Mouse (Mus musculus) brown adipose tissue, adult 24 weeks (tissue): ENCODE data around the gene Olfr382. TPM values are rescaled to one million over a fixed set of nuclear protein-coding genes. Genes with fewer than 3 reads are reported as not detected.
"Not testable (repeated sequence)": the region's sequence is repeated elsewhere in the genome, so short reads cannot be mapped to it uniquely, and the experiment has no call there.

ENCODE experiments used
- H3K27ac ChIP-seq: fragments of 200-500 bp; replicated peaks from 2 replicates; pipeline ENCODE4 v1.5.1; 2012; ENCODE audit warnings: low read depth, mild to moderate bottlenecking, low read length
- H3K4me1 ChIP-seq: fragments of 200-500 bp; 2 replicates; pipeline ENCODE4 v1.6.1; 2012; ENCODE audit warnings: low read length, mixed read lengths; ENCODE audit not compliant: control insufficient read depth, insufficient read depth, insufficient read length
- H3K4me3 ChIP-seq: fragments of 200-500 bp; 2 replicates; pipeline ENCODE4 v1.5.1; 2012; ENCODE audit warnings: low read depth, mild to moderate bottlenecking, low read length, moderate library complexity; ENCODE audit not compliant: insufficient read depth
- polyA plus RNA-seq: library from polyadenylated mRNA; stranded (reverse); fragments of >200 nt; gene quantifications from 2 replicates; pipeline ENCODE4 v1.2.4, GENCODE M21; 2012; ENCODE audit not compliant: missing spikeins, insufficient read depth, insufficient read length

Gene Olfr382
- not detected in 2 replicates for polyA plus RNA-seq

DNA sequence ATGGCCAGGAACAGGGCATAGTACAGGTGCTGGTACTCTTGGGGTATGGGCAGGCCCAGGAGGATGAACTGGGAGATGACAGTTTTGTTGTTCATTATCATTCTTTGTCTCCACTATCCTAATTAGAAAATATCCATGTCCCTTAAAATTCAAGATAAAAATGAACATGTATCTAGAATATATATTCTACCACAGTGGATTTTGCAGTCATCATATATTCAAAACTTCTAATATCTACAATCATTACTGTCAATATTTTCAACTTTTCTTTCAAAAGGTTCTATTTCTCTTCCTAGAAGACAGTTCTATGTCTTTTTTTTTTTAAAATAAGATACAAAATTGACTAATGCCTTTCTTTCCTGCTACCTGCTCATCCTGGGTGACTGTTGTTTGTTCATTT lies at the start of gene Olfr382:
Gene Olfr382 (minus strand): TSS at position 101 of the 400 bp plus-strand sequence.
- H3K4me3 ChIP-seq = no peak within 1 kb of the TSS
- no peak within 1 kb of the TSS for H3K27ac ChIP-seq
- H3K4me1 ChIP-seq = no peaks in the 10 kb centered on the region

DNA sequence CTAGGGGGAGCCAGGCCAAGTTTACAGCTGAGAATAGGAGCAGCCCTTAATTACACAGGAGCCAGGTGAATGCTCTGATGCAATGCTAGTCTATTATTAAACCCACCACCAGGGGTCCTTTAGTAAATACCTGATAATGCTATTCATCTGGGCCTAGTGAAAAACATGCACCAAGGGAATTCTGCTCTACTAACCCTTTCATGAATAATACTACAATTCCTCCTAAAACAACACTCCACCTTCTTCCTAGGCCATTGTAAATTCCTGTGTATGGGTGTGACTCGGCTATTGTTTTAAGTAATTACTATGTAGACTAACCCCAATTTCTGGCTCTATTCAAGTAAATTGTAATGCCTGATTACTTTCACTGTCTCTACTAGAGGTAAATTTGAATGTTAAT lies 12.0 kb upstream of the Olfr382 start:
- H3K4me1 ChIP-seq, H3K4me3 ChIP-seq, H3K27ac ChIP-seq: not testable (repeated sequence)

DNA sequence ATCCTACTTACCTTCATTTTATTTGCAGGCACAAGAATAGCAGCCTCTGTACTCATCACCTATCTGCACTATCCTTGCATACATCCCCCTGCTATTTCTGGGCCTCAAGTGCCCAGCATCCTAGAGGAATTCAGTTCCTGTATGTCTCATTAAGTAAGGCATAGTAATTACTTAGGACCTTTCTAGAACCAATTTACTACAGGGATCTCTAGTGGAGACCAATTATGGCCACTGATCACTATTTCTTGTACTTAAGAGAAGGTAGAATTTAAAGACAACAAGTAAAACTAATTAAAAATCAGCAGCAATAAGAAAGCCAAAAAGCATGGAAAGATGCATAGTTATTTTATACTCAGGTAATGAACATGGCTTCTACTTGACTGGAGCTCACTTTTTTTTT lies 25.5 kb downstream of the Olfr382 start, which contains the start of gene Olfr381:
Gene Olfr381 (minus strand): TSS at position 101 of the 400 bp plus-strand sequence.
- Histone ChIP-seq H3K27ac (no peak within 1 kb of the TSS), H3K4me1 (no peaks in the 10 kb centered on the region), H3K4me3 (no peak within 1 kb of the TSS)

Other genes starting within 250 kb of the Olfr382 start
- not detected in 2 replicates for gene Trpv3, start 249.8 kb downstream of the Olfr382 start, polyA plus RNA-seq
- gene Aspa, start 187.6 kb downstream of the Olfr382 start, polyA plus RNA-seq = 163 and 192 TPM in 2 replicates
- gene Gm49340, start 187.5 kb downstream of the Olfr382 start, polyA plus RNA-seq = 0.48 TPM in 1 of 2 replicates, not detected in the other
- 8.6 and 10.5 TPM in 2 replicates for gene Spata22, start 187.5 kb downstream of the Olfr382 start, polyA plus RNA-seq
- gene Olfr20, start 166.4 kb downstream of the Olfr382 start, polyA plus RNA-seq = not detected in 2 replicates
- not detected in 2 replicates for gene Olfr376, start 146.0 kb downstream of the Olfr382 start, polyA plus RNA-seq
- gene Olfr1, start 117.6 kb downstream of the Olfr382 start, polyA plus RNA-seq = not detected in 2 replicates
- not detected in 2 replicates for gene Olfr378, start 88.7 kb downstream of the Olfr382 start, polyA plus RNA-seq
- not detected in 2 replicates for gene Olfr380, start 59.7 kb downstream of the Olfr382 start, polyA plus RNA-seq
- gene Olfr381, start 25.6 kb downstream of the Olfr382 start, polyA plus RNA-seq = not detected in 2 replicates
- gene Olfr385, start 75.8 kb upstream of the Olfr382 start, polyA plus RNA-seq = not detected in 2 replicates
- not detected in 2 replicates for gene Olfr384, start 81.4 kb upstream of the Olfr382 start, polyA plus RNA-seq
- not detected in 2 replicates for gene Zfp735, start 171.6 kb upstream of the Olfr382 start, polyA plus RNA-seq